23 mouse cellular contexts compared by ENCODE assay signal in genomic region chr10:50868202-50868601, GRCm38 (mm10). TPM values are rescaled to one million over a fixed set of nuclear protein-coding genes. Genes with fewer than 3 reads are reported as not detected.
"Had no signal": no experiment of that assay in that cellular context is flagged by ENCODE, and none has a peak within 500 bp of the region (broad histone marks: within the 10 kb centered on the region; RNA-seq: fewer than 3 reads in every experiment).

No protein-coding gene starts in this region.

- H3K27ac ChIP-seq: limb, embryonic 12.5 days; limb, embryonic 15.5 days; liver, embryonic 14.5 days; midbrain, embryonic 12.5 days; midbrain, embryonic 15.5 days; neural tube, embryonic 12.5 days; neural tube, embryonic 15.5 days had no signal

- DNase-seq: kidney, postnatal 4 days; left cerebral cortex, postnatal 4 days; liver, postnatal 0 days; lung, postnatal 10 days; lung, postnatal 4 days; retina, postnatal 1 day; right cerebral cortex, postnatal 25 days; thymus, adult 18-20 months; thymus, postnatal 36 days had no signal

- H3K9ac ChIP-seq: limb, embryonic 12.5 days; limb, embryonic 15.5 days; liver, embryonic 14.5 days; liver, postnatal 0 days; lung, embryonic 14.5 days; midbrain, embryonic 12.5 days; midbrain, embryonic 15.5 days; neural tube, embryonic 12.5 days; neural tube, embryonic 15.5 days had no signal

- H3K9me3 ChIP-seq: limb, embryonic 12.5 days; limb, embryonic 15.5 days; midbrain, embryonic 12.5 days; midbrain, embryonic 15.5 days; neural tube, embryonic 12.5 days; neural tube, embryonic 15.5 days had no signal

- H3K27me3 ChIP-seq: limb, embryonic 12.5 days; limb, embryonic 15.5 days; midbrain, embryonic 12.5 days; midbrain, embryonic 15.5 days; neural tube, embryonic 12.5 days; neural tube, embryonic 15.5 days had no signal

- H3K4me2 ChIP-seq: limb, embryonic 12.5 days; limb, embryonic 15.5 days; liver, embryonic 11.5 days; lung, embryonic 14.5 days; midbrain, embryonic 12.5 days; midbrain, embryonic 15.5 days; neural tube, embryonic 12.5 days; neural tube, embryonic 15.5 days had no signal

- H3K4me1 ChIP-seq: limb, embryonic 12.5 days; limb, embryonic 15.5 days; midbrain, embryonic 12.5 days; midbrain, embryonic 15.5 days; neural tube, embryonic 12.5 days; neural tube, embryonic 15.5 days had no signal

- H3K4me3 ChIP-seq: limb, embryonic 12.5 days; limb, embryonic 15.5 days; midbrain, embryonic 12.5 days; midbrain, embryonic 15.5 days; neural tube, embryonic 12.5 days; neural tube, embryonic 15.5 days had no signal

- H3K36me3 ChIP-seq: limb, embryonic 12.5 days; limb, embryonic 15.5 days; midbrain, embryonic 12.5 days; midbrain, embryonic 15.5 days; neural tube, embryonic 12.5 days; neural tube, embryonic 15.5 days had no signal

- ATAC-seq: intestine, postnatal 0 days; liver, postnatal 0 days; midbrain, embryonic 15.5 days had no signal

RNA-seq across cellular contexts. Expression of gene Sim1, which starts 26.4 kb away (rescaled TPM):
- total RNA-seq: layer of hippocampus, adult 18-20 months; megakaryocyte progenitor cell, adult 5-6 weeks had no signal
- polyA plus RNA-seq: intestine, postnatal 0 days; liver, embryonic 14.5 days; liver, postnatal 0 days; spleen, adult 2 months; urinary bladder, adult 2 months had no signal
